Comparison of ENCODE assay signal across 25 mouse cellular contexts in genomic region chr14:93407747-93408146, GRCm38 (mm10).
"Had no signal": no experiment of that assay in that cellular context is flagged by ENCODE, and none has a peak within 500 bp of the region (broad histone marks: within the 10 kb centered on the region; RNA-seq: fewer than 3 reads in every experiment).

No protein-coding gene starts in this region.

- H3K4me1 ChIP-seq: heart, embryonic 13.5 days; heart, embryonic 15.5 days; hindbrain, embryonic 13.5 days; hindbrain, embryonic 15.5 days; intestine, embryonic 15.5 days; limb, embryonic 13.5 days; limb, embryonic 15.5 days; liver, embryonic 12.5 days had no signal

- H3K27me3 ChIP-seq: heart, embryonic 13.5 days; heart, embryonic 15.5 days; hindbrain, embryonic 13.5 days; hindbrain, embryonic 15.5 days; intestine, embryonic 15.5 days; limb, embryonic 13.5 days; limb, embryonic 15.5 days; liver, embryonic 12.5 days had no signal

- H3K36me3 ChIP-seq: heart, embryonic 13.5 days; heart, embryonic 15.5 days; hindbrain, embryonic 13.5 days; hindbrain, embryonic 15.5 days; intestine, embryonic 15.5 days; limb, embryonic 13.5 days; limb, embryonic 15.5 days; liver, embryonic 12.5 days had no signal

- DNase-seq: gastrocnemius, adult 2 months; gastrocnemius, postnatal 10 days; gastrocnemius, postnatal 25 days; heart, adult 2 months; heart, postnatal 14 days; heart, postnatal 36 days; kidney, adult 18-20 months; kidney, adult 8-10 months; kidney, postnatal 14 days; kidney, postnatal 36 days; layer of hippocampus, adult 9-11 months; layer of hippocampus, postnatal 36 days; left cerebral cortex, postnatal 4 days had no signal

- H3K4me2 ChIP-seq: heart, embryonic 11.5 days; heart, embryonic 13.5 days; heart, embryonic 15.5 days; hindbrain, embryonic 13.5 days; hindbrain, embryonic 15.5 days; intestine, embryonic 15.5 days; limb, embryonic 13.5 days; limb, embryonic 15.5 days; liver, embryonic 12.5 days had no signal

- H3K9ac ChIP-seq: heart, embryonic 13.5 days; heart, embryonic 15.5 days; hindbrain, embryonic 13.5 days; hindbrain, embryonic 15.5 days; intestine, embryonic 15.5 days; limb, embryonic 13.5 days; limb, embryonic 15.5 days; liver, embryonic 12.5 days; liver, embryonic 14.5 days had no signal

- H3K4me3 ChIP-seq: gastrocnemius, adult 2 months; heart, adult 2 months; heart, embryonic 13.5 days; heart, embryonic 15.5 days; hindbrain, embryonic 13.5 days; hindbrain, embryonic 15.5 days; intestine, embryonic 15.5 days; limb, embryonic 13.5 days; limb, embryonic 15.5 days; liver, embryonic 12.5 days had no signal

- H3K27ac ChIP-seq: gastrocnemius, adult 2 months; heart, adult 2 months; heart, embryonic 13.5 days; heart, embryonic 15.5 days; hindbrain, embryonic 13.5 days; hindbrain, embryonic 15.5 days; hindbrain, postnatal 0 days; intestine, embryonic 15.5 days; kidney, postnatal 0 days; limb, embryonic 13.5 days; limb, embryonic 15.5 days; liver, embryonic 12.5 days; liver, embryonic 14.5 days had no signal

- H3K9me3 ChIP-seq: heart, embryonic 13.5 days; heart, embryonic 15.5 days; hindbrain, embryonic 13.5 days; hindbrain, embryonic 15.5 days; intestine, embryonic 15.5 days; limb, embryonic 13.5 days; limb, embryonic 15.5 days; liver, embryonic 12.5 days had no signal
